Mouse (Mus musculus): ENCODE measurements at regions not wholly inside any gene's neighbourhood (a gene's known extent, or its start where the extent isn't known, plus 50 kb on each side); places are given as distances from the start of the nearest gene placed in this dataset.

GRCm38 (mm10) chr9:31995101-31995500 is 81.8 kb upstream of the Barx2 start:
- intact Hi-C loops (cut with DNase I), result no loop called here
- no peak overlapping the region for H3K4me3 ChIP-seq

GRCm38 (mm10) chr9:31995700-31996099 is 82.4 kb upstream of the Barx2 start:
- no peak for TF ChIP-seq CTCF (IDR thresholded peaks at IDR 0.05)
- no peak for DNase-seq
- intact Hi-C loops (cut with DNase I), result no loop called here
- H3K27ac ChIP-seq, result no peak overlapping the region
- no peak overlapping the region for H3K4me3 ChIP-seq

More at GRCm38 (mm10) chr9:31995101-31995500, 81.8 kb upstream of the Barx2 start:
- no peak for TF ChIP-seq CTCF (IDR thresholded peaks at IDR 0.05)
- DNase-seq, result no peak
- no peak overlapping the region for H3K27ac ChIP-seq

GRCm38 (mm10) chr9:31996466-31997177 is 83.4 kb upstream of the Barx2 start:
- no peak for DNase-seq
- TF ChIP-seq CTCF (IDR thresholded peaks at IDR 0.05), result no peak
- intact Hi-C loops (cut with DNase I), result no loop called here
- Histone ChIP-seq H3K4me3 (peak overlapping the region; percentile 40; the same call in 1 of the 2 replicates), H3K27ac (peak overlapping the region; percentile 57; the same call in 1 of the 2 replicates)

GRCm38 (mm10) chr9:31997178-31998097 is 84.2 kb upstream of the Barx2 start:
- H3K27ac ChIP-seq, result peak overlapping the region; percentile 57
- H3K4me3 ChIP-seq, result peak overlapping the region; percentile 40
- intact Hi-C loops (cut with DNase I), result no loop called here
- TF ChIP-seq CTCF (IDR thresholded peaks at IDR 0.05), result no peak
- no peak for DNase-seq

GRCm38 (mm10) chr9:31998488-31999280 is 85.4 kb upstream of the Barx2 start:
- intact Hi-C loops (cut with DNase I), result no loop called here
- no peak for DNase-seq
- TF ChIP-seq CTCF (IDR thresholded peaks at IDR 0.05), result no peak
- Histone ChIP-seq H3K27ac (no peak overlapping the region), H3K4me3 (no peak overlapping the region)

- H3K27ac ChIP-seq, result no peak overlapping the region
- intact Hi-C loops (cut with DNase I), result no loop called here
- no peak for TF ChIP-seq CTCF (IDR thresholded peaks at IDR 0.05)
- H3K4me3 ChIP-seq, result no peak overlapping the region
- DNase-seq, result peak; percentile 43
These were observed 86.5 kb upstream of the Barx2 start for GRCm38 (mm10) chr9:31999760-32000159.

GRCm38 (mm10) chr9:32002924-32003323 is 89.7 kb upstream of the Barx2 start:
- no peak for DNase-seq
- no peak overlapping the region for H3K27ac ChIP-seq
- intact Hi-C loops (cut with DNase I), result no loop called here
- no peak for TF ChIP-seq CTCF (IDR thresholded peaks at IDR 0.05)
- no peak overlapping the region for H3K4me3 ChIP-seq

- no peak for DNase-seq
- no peak overlapping the region for H3K27ac ChIP-seq
- H3K4me3 ChIP-seq, result no peak overlapping the region
- intact Hi-C loops (cut with DNase I), result no loop called here
- TF ChIP-seq CTCF (IDR thresholded peaks at IDR 0.05), result no peak
These were observed 90.5 kb upstream of the Barx2 start for GRCm38 (mm10) chr9:32003730-32004129.

- DNase-seq, result no peak
- no peak overlapping the region for H3K4me3 ChIP-seq
- TF ChIP-seq CTCF (IDR thresholded peaks at IDR 0.05), result no peak
- H3K27ac ChIP-seq, result no peak overlapping the region
- intact Hi-C loops (cut with DNase I), result no loop called here
These were observed 92.1 kb upstream of the Barx2 start for GRCm38 (mm10) chr9:32005348-32005747.

GRCm38 (mm10) chr9:32006350-32006749 is 93.1 kb upstream of the Barx2 start:
- intact Hi-C loops (cut with DNase I), result no loop called here
- no peak overlapping the region for H3K4me3 ChIP-seq
- DNase-seq, result no peak
- H3K27ac ChIP-seq, result no peak overlapping the region
- no peak for TF ChIP-seq CTCF (IDR thresholded peaks at IDR 0.05)

- Histone ChIP-seq H3K27ac (no peak overlapping the region), H3K4me3 (no peak overlapping the region)
- intact Hi-C loops (cut with DNase I), result no loop called here
- TF ChIP-seq CTCF (IDR thresholded peaks at IDR 0.05), result no peak
- peak; percentile 47 for DNase-seq
These were observed 97.9 kb upstream of the Barx2 start for GRCm38 (mm10) chr9:32010953-32011770.

GRCm38 (mm10) chr9:32016286-32016685 is 99.7 kb upstream of the Arhgap32 start:
- peak overlapping the region; percentile 40; the same call in 1 of the 2 replicates for H3K27ac ChIP-seq
- TF ChIP-seq CTCF (IDR thresholded peaks at IDR 0.05), result no peak
- H3K4me3 ChIP-seq, result no peak overlapping the region
- DNase-seq, result no peak
- intact Hi-C loops (cut with DNase I), result no loop called here
